Mouse (Mus musculus) spleen, adult 18-20 months (tissue): ENCODE data around the gene Gtf2h3.
"Not testable (repeated sequence)": the region's sequence is repeated elsewhere in the genome, so short reads cannot be mapped to it uniquely, and the experiment has no call there.

Experiments used
- DNase-seq, 2 experiments: peaks; one replicate each; pipeline ENCODE4 v3.0.0; 2022; ENCODE audit warnings: mixed read lengths in 2 of 2

The Gtf2h3 gene

DNA sequence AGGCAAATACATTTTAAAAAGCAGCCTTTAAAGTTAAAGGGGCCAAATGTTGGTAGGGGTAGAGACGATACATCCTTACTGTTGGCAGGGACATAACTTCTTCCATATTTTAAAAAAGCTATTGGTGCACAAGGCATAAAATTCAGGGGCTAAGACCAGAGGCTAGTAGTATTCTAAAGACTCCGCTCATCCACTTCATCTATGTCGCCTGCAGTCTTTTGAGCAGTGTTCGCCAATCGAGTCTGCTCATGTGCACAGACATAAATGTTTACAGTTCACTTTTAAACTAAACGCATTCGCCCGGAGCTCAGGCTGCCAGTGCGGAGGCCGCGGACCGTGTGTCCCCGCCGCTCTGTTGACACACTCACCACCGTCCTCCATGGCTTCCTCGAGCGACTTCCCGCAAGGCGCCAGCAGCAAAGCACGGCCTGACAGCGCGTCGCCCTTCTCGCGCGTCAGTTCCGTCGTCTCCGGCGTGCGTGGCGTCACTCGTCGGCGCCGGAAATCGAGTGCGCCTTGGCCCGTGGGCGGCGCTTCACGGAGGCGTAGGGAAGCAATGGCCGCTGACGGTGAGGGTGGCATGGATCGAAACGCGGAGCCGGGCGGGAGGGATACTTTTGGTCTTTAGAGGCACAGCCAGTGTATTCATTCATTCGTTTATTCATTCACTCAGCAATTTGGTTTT is at the start of gene Gtf2h3, which contains the start of gene Eif2b1:
Gtf2h3 (plus strand) TSS at position 508 of the 685 bp plus-strand sequence.
Eif2b1 (minus strand) TSS at position 499 of the 685 bp plus-strand sequence.
- peak; percentile 84 to 92 for DNase-seq

- DNase-seq: no peak
These were observed 49.7 kb upstream of the Gtf2h3 start for GRCm38 (mm10) chr5:124529191-124529651.

DNA sequence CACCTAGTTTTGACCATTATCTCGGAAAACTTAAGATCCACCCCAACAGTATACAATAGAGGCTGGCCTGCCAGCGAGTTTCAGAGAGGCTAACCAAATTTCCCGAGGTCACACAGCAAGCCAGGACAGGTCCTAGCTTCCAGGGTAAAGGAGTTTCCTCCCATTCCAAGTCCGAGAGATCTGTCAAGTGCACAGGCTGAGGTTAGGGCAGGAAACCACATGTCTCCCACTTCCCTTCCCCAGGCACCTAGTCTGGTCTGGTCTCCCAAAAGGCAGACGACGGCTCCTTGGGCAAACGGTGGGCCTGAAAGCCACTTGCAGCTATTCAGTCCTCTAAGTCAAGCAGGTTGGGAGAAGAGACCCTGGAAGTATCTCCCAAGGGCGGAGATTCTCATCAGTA is 49.2 kb upstream of the Gtf2h3 start:
- no peak for DNase-seq

DNA sequence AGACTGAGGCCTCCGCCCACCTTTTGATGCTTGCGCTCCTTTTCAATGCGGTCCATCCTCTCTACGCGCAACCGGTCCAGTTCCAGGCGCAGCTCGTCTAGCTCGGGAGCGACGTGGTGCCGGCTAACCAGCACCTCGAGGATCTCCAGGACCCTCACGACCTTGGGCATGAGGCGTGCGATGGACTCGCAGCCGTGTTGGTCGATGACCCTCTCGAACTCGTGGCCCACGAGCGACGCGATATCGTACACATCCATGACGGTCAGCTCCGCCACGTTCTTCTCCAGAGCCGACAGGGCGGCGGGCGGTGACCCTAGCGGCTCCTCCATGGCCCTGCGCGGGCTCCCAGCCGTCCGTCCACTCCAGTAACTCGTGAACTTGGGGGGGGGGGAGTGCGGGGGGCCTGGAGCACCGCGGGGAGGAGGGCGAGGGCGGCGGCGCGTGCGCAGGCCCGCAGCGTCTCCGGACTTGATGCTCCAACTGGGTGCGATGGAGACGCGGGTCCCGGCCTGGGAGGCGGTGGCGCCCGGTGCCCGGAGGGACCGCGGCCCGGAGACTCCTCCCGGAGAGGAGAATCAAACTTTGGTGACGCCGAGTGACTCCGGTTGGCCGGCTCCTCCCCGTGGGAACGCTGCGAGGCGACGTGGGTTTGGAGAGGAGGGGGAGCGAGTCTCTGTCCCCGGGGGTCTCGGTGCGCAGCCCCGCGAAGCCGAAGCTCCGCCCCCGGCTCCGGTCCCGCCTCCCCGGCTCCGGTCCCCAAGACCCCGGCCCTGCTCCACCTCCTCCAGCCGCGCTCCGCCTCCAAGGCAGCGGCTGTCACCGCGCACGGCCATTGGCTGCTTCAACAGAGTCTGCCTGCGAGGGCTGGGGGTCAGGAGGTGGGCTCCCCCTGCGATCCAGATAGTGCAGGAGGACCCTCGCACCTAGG is 48.0 kb upstream of the Gtf2h3 start, which contains the start of gene Rilpl1:
Rilpl1 (minus strand) TSS at position 737 of the 928 bp plus-strand sequence.
- DNase-seq: peak; percentile 41 to 54

DNA sequence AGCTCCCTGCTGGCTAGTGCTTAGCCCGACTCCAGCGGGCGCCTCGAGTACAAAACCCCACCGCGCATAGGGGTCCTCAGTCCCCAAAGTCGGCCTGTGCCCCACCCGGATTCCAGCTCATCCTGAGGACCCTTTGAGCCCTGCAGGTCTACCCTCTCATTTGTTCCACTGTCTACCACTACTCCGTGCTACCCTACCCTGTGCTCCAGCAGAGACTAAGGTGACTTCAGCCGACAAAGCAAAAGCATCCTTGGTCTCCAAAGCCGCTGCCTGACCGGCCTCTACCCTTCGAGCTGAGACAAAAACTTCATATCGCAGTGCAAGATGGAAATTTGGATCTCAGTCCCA is 47.4 kb upstream of the Gtf2h3 start:
- no peak for DNase-seq

GRCm38 (mm10) chr5:124532451-124532850 is 46.5 kb upstream of the Gtf2h3 start:
- DNase-seq: no peak

GRCm38 (mm10) chr5:124535016-124535415 is 43.9 kb upstream of the Gtf2h3 start:
- DNase-seq: no peak

DNA sequence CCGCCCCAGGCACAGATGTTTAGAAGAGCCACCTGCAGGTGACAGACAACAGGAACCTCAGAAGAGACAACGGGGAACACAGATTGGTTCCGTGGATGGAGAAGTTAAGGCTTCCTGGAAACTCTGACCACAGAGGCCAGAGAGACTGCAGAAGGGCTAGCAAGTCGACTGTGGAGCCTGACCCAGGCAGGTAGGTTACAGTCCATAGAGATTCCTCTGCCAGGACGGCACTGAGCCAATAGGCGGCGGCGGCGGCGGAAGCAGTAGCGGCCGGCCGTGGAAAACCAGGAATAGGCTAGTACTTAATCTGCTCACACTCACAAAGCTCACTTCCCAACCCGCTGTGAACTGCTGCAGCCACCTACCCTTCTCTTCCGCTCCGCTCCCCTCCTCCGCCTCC is 42.2 kb upstream of the Gtf2h3 start:
- peak; percentile 25 to 33 for DNase-seq

DNA sequence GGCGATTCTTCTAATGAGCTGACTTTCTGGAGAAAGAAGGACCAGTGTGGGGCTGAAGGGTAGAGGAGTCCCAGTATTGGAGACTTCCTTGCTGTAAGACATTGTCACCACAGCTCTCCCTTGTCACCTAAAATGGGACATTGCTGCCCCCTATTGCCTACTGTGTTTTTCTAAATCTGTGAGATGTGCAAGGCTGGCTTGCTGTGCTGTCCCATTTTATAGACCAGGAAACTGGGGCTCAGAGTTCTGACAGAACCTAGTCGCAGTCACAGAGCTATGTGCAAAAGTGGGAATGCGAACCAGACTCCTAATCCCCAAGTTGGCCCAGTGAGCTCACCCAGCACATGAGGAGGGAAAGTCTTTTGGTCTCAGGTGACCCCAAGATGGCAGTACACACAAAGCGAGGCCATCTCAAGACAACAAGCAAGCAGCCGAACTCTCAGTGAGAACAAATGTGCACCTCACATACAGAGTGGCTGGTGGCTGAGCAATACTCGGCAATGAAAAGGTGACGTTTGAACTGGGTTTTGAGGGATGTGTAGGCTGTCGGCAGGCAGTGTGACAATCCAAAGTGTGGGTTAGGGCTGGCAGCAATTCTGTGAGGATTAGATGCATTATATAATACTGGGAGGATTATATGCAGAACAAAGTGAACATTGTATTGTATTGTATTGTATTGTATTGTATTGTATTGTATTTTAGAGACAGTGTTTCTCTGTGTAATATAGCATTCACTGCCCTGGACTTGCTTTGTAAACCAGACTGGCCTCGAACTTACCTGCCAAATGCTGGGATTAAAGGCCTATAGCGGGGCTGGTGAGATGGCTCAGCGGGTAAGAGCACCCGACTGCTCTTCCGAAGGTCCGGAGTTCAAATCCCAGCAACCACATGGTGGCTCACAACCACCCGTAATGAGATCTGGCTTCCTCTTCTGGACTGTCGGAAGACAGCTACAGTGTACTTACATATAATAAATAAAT is 39.8 kb upstream of the Gtf2h3 start:
- peak; percentile 24 to 59 for DNase-seq

- no peak for DNase-seq
These were observed 39.0 kb upstream of the Gtf2h3 start for GRCm38 (mm10) chr5:124539905-124540304.

DNA sequence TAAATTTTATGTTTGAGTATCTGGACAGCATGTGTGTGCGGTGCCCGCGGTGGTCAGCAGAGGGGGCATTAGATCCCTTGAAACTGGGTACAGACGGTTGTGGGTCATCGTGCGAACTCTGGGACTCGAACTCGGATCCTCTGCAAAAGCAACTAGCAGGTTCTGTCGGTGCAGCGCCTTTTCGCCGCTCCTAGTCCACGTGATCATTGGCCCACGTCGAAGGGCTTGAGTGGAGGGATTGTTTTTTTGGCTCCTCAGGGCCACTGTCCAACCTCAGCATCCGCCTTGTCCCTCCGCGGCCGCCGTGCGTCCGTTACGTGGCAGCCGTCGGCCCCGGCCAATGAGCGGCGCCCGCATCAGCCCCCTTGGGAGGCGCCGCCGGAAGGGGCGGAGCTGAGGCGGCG is 38.6 kb upstream of the Gtf2h3 start, which contains the start of gene Tmed2:
Tmed2 (plus strand) TSS at position 313 of the 404 bp plus-strand sequence.
- DNase-seq: peak; percentile 88 to 90

DNA sequence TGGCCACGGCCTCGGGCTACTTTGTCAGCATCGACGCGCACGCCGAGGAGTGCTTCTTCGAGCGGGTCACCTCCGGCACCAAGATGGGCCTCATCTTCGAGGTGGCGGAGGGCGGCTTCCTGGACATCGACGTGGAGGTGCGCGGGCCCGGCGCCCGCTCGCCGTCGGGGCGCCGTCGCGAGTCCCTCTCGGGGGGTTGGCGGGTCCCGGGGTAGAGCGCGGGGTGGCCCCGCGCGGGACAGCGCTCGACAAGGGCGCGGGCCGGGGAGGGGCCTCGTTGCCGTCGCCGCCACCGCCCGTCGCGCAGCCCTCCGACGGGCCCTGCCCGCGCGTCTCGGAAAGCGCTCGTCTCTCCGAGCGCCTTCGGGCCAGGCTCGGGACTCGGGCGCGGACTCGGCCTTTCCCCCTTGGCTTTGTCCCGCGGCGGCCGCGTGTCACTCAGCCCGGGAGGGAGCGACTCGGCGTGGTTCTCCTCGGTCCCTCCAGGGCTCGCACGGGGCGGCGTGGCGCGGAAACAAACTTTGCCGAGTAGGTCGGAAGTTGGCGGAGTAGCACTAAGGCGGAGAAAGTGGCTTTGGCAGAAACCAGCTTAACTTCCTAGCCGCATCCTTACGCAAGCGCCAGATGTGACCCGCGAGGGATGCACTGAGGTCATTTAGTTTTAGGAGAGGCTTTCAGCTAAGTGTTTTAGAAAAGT is 37.9 kb upstream of the Gtf2h3 start:
- DNase-seq: peak; percentile 42 to 53

DNA sequence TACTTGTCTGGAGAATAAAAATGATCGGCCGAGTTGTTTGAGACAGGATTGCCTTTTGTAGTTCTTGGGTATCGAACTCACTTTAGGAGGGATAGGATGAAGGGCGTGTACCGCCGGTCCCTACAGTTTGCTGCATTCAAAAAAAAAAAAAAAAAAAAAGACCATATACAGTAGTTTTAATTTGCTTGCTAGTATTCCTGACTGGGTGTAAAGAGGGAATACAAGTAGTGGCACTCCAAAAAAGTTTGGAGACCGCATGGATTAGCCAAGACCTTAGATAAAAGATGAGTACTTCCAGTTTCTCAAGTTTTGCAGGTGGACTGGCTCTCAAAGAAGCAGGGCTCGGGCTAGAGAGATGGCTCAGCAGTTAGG is 37.4 kb upstream of the Gtf2h3 start:
- DNase-seq: no peak

DNA sequence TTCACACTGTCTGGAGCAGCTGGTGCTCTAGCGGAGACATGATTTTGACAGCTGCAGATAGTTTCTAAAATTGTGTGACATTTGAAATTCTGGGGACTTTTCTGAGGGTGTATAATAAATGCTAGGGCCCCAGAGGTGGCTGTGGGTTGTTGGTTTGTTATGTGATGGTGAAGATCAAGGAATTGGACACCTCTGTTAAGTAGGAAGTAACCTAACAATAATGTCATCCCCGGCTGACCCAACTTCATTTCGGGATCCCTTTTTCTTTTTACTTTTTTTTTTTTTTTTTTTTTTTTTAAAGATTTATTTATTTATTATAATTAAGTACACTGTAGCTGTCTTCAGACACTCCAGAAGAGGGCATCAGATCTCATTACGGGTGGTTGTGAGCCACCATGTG is 28.2 kb upstream of the Gtf2h3 start:
- not testable (repeated sequence) for DNase-seq

DNA sequence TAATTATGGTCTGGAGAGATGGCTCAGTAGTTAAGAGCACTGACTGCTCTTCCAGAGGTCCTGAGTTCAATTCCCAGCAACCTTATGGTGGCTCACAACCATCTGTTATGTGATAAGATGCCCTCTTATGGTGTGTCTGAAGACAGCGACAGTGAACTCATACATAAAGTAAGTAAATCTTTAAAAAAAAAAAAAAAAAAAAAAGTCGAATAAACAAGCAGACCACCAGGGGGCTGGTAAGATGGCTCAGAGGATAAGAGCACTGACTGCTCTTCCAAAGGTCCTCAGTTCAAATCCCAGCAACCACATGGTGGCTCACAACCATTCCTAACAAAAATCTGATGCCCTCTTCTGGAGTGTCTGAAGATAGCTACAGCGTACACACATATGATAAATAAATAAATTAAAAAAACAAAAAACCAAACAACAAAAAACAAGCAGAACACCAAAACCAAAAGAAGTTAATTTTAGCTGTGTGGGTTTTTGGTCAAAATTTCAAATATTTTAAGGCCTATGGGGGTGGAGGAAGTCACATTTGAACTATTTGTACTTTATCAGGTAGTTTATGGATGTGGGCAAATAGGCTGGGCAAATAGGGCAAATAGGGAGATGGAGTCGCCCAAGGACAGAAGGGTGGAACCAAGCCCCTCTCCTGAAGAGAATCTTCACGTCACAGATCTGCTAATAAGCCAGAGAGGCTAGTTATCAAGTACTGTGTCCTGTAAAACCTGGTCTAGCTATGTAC is 27.4 kb upstream of the Gtf2h3 start:
- not testable (repeated sequence) for DNase-seq

- DNase-seq: no peak
These were observed 26.9 kb upstream of the Gtf2h3 start for GRCm38 (mm10) chr5:124552094-124552472.

DNA sequence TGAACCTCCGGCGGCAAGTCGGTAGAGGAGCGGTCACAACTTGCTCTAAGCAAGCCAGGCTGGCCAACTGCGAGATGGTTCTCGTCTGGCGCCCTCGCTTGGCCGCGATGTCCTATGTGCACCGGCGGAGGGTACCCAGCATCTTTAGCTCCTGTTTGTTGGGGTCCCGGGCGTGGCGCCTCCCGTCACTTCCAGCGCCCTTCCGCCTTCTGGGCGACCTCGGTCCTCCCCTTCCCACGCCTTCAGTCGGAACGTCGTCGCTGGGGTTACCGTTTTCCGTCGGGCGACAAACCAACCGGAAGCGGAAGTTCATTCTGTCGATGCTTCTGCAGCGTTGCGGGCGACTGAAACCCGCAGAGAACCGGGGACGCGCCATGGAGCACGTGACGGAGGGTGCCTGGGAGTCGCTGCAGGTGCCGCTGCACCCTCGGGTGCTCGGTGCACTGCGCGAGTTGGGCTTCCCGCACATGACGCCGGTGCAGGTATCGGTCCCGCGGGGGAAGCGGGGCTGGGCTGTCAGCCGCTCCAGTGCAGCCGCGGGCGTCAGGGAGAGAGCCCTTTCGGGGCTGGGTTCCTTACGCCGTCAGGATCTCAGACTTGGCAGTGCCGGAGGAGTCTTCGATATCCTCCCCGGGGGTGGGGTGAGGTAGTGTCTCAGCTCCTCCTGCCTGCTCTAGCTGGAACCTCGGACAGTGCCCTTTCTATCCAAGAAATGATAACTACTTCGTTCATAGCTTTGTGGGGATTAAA is 26.2 kb upstream of the Gtf2h3 start, which contains the start of gene Ddx55:
Ddx55 (plus strand) TSS at position 307 of the 750 bp plus-strand sequence.
- DNase-seq: peak; percentile 81 to 85

DNA sequence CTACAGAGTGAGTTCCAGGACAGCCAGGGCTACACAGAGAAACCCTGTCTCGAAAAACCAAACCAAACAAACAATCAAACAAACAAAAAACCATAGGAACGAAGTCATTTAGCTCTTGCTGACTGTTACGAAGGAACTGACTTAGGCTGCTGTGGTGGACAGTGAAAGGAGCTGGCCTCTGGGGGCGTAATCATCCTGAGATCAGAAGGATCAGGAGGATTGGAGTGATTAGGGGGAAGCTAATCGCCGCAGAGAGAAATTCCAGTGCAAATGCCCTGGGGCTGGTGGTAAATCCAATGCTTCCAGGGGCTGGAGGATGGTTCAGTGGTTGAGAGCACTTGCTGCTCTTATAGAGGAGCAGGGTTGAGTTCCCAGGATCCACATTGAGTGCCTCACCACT is 25.3 kb upstream of the Gtf2h3 start:
- DNase-seq: no peak

GRCm38 (mm10) chr5:124555145-124555544 is 23.8 kb upstream of the Gtf2h3 start:
- DNase-seq: no peak

DNA sequence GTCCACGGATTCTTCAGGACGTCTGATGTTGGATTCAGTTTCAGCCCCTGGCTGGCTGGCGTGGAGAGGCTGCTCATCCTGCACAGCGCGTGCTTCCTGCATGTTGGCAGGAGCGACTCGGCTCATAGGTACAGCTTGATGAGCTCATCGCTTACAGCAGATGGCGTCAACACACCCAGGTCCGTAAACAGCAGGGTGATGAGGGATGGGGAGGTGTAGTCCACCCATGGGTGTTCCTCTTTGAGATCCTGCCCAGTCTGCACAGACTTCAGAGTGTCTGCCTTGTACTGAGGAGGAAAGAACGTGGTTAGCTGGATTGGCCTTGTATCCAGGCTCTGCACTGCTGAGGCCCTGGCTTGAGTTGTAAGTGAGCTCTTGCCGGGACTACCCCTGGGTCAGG is 7.9 kb upstream of the Gtf2h3 start:
- DNase-seq: no peak
